ENCODE assay signal across 7 mouse cellular contexts in the genomic region with DNA sequence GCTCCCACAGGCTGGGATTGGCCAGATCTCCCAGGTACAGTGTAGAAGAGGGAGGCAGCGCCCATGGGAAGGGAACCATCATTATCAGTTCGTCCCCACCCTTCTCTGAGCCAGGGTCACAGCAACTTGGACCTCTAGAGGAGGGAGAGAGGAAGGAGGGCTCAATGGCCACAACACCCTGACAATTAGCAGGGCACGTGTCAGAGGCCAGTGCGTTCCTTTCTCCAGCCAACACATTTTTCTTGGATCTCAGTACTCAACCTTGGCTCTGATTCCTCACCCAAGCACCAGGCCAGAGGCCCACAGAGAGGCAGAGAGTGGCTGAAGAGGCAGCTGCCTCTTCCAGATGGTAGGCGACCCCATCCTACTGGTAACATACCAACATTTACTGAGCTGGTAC.
A peak's percentile ranks its signal among the peaks of the same experiment; 100 is the strongest.
DNase-seq lines count a peak whose midpoint lies in the region; ATAC-seq and TF ChIP-seq lines count a peak whose summit lies in the region.

No protein-coding gene starts in this region.

- TF ChIP-seq POLR2A in liver, adult 2 months (IDR thresholded peaks at IDR 0.05; ENCODE audit: extremely low read depth, insufficient read depth, low read length), result no peak

- no peaks in the 10 kb centered on the region for H3K27me3 ChIP-seq in liver, adult 2 months (ENCODE audit: control insufficient read depth, insufficient read depth, low read length)
- H3K27me3 ChIP-seq in liver, embryonic 12.5 days (replicated peaks), result no peaks in the 10 kb centered on the region
- no peaks in the 10 kb centered on the region for H3K27me3 ChIP-seq in kidney, postnatal 0 days (ENCODE audit: insufficient read depth, low read length)

- H3K9ac ChIP-seq in liver, adult 2 months (ENCODE audit: low read depth, low read length), result peak overlapping the region; percentile 62; the same call in 1 of the 2 replicates
- no peak overlapping the region for H3K9ac ChIP-seq in liver, embryonic 12.5 days
- no peak overlapping the region for H3K9ac ChIP-seq in kidney, postnatal 0 days (ENCODE audit: low read depth, low read length)

- DNase-seq in liver, adult 2 months (ENCODE audit: extremely low read depth, low read depth, low spot score), result peak; percentile 87
- peak; percentile 80 to 84 for DNase-seq in heart, adult 9 months (ENCODE audit: low spot score in 2 of 2)
- no peak for DNase-seq in kidney, postnatal 0 days (ENCODE audit: low spot score)
- peak; percentile 77 for DNase-seq in lung, postnatal 36 days
- DNase-seq in frontal cortex, adult 2 months (ENCODE audit: extremely low spot score in 1 of 2, low spot score in 1 of 2), result no peak
- DNase-seq in retina, embryonic 14.5 days (ENCODE audit: low spot score), result no peak

- no peak for TF ChIP-seq CTCF in liver, adult 2 months (IDR thresholded peaks at IDR 0.05; ENCODE audit: low read depth, low read length)
- TF ChIP-seq CTCF in kidney, postnatal 0 days (IDR thresholded peaks at IDR 0.05; ENCODE audit: low read depth), result no peak

- peak overlapping the region; percentile 89 for H3K27ac ChIP-seq in liver, adult 2 months (replicated peaks; ENCODE audit: insufficient read depth, low read depth, low read length)
- H3K27ac ChIP-seq in liver, embryonic 12.5 days, result no peak overlapping the region
- H3K27ac ChIP-seq in kidney, postnatal 0 days, result peak overlapping the region; percentile 85

- H3K79me2 ChIP-seq in liver, adult 2 months (ENCODE audit: control insufficient read depth, insufficient read depth, low read length), result peaks cover 34% of the 10 kb centered on the region; the same call in 1 of the 2 replicates

- peaks cover 71% of the 10 kb centered on the region for H3K4me1 ChIP-seq in liver, adult 2 months (ENCODE audit: control insufficient read depth, insufficient read depth, low read length)
- peaks cover 31% of the 10 kb centered on the region for H3K4me1 ChIP-seq in liver, embryonic 12.5 days
- peaks cover 42% of the 10 kb centered on the region for H3K4me1 ChIP-seq in kidney, postnatal 0 days (replicated peaks; ENCODE audit: insufficient read depth, low read length)

- no peak for ATAC-seq in liver, embryonic 12.5 days
- no peak for ATAC-seq in kidney, postnatal 0 days (replicated peaks; ENCODE audit: low FRiP score, low read depth)

- H3K4me3 ChIP-seq in liver, adult 2 months (ENCODE audit: insufficient read depth, low read depth, low read length), result no peak overlapping the region
- H3K4me3 ChIP-seq in liver, embryonic 12.5 days, result no peak overlapping the region
- H3K4me3 ChIP-seq in kidney, postnatal 0 days (replicated peaks; ENCODE audit: low read depth, low read length), result no peak overlapping the region

- no peaks in the 10 kb centered on the region for H3K36me3 ChIP-seq in liver, adult 2 months (ENCODE audit: control insufficient read depth, insufficient read depth, low read length)
- no peaks in the 10 kb centered on the region for H3K36me3 ChIP-seq in liver, embryonic 12.5 days
- H3K36me3 ChIP-seq in kidney, postnatal 0 days (ENCODE audit: insufficient read depth, low read length), result no peaks in the 10 kb centered on the region; the same call in 1 of the 2 replicates

- H3K9me3 ChIP-seq in liver, embryonic 12.5 days (replicated peaks), result no peaks in the 10 kb centered on the region
- no peaks in the 10 kb centered on the region for H3K9me3 ChIP-seq in kidney, postnatal 0 days (replicated peaks; ENCODE audit: low read length)

- no peak overlapping the region for H3K4me2 ChIP-seq in liver, embryonic 12.5 days
- no peak overlapping the region for H3K4me2 ChIP-seq in kidney, postnatal 0 days (ENCODE audit: low read length)

- 11% methylated on average over 5 of the region's 5 CpGs for WGBS in liver, adult 2 months
- WGBS in liver, embryonic 12.5 days (ENCODE audit: insufficient replicate concordance), result 41% methylated on average over 5 of the region's 5 CpGs
- 71% methylated on average over 5 of the region's 5 CpGs for WGBS in kidney, postnatal 0 days

Comparison
In these comparisons a context has a peak if more than half of its experiments do, and no peak if none do; other contexts are left out.
1. DNase-seq: peak in liver, adult 2 months (single experiment), heart, adult 9 months (2 of 2) and lung, postnatal 36 days (single experiment); none in kidney, postnatal 0 days (single experiment), frontal cortex, adult 2 months (0 of 2) and retina, embryonic 14.5 days (single experiment).